Mouse (Mus musculus): ENCODE measurements around the gene Dgkh.

The Dgkh gene

DNA sequence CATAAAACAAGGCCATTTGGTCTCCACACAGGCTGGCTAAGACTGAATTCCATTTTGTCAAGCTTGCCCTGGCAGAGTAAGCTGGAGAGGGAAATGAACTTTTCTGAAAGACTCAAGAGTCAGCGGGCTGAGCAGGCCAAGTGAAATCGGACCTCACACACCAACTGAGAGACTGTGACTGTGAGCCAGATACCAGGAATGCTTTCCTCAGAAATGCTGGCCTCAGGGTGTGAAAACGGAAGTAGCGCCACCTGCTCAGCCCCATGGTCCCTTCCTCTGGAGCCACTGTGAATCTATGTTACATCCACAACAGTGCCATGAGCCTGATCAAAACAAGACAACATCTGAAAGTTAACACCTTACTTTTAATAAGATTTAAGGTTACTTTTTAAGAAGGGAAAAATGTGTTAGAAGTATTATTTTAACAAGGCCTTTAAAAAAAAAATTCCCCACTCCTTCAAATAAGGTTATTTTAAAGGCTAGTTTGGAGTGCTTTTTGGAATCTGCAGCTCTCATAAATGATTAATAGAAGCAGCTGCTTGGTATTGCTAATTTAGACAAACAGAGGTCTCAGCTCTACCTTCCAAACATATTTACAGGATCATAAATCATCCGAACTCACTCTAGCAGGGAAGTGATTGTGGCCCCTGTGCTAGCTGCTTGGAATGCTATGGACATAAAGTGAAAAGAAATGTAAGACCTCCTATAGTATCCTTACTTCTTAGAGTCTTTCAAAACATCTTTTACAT is 193.8 kb downstream of the Dgkh start:
- in situ Hi-C loops (cut with MseI, MboI): no loop called here

DNA sequence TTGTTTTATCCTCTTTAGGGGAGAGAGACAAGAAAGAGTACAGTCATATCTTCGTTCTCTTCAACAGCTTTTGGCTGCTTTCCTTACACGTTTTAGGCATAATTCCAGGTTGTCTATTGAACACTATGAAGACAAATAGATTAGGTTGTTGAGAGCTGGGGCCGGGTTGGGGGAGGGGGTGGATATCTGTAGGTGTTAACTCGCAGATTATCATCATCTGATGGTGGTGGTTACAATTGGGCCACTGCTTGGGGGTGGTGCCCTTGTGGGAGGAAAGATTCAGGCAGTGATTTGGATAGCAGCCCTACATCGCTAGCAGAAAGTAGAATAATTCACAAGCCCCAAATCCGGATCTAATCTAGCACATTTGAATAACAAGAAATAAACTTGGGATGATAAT is 195.0 kb downstream of the Dgkh start:
- in situ Hi-C loops (cut with MseI, MboI): no loop called here

DNA sequence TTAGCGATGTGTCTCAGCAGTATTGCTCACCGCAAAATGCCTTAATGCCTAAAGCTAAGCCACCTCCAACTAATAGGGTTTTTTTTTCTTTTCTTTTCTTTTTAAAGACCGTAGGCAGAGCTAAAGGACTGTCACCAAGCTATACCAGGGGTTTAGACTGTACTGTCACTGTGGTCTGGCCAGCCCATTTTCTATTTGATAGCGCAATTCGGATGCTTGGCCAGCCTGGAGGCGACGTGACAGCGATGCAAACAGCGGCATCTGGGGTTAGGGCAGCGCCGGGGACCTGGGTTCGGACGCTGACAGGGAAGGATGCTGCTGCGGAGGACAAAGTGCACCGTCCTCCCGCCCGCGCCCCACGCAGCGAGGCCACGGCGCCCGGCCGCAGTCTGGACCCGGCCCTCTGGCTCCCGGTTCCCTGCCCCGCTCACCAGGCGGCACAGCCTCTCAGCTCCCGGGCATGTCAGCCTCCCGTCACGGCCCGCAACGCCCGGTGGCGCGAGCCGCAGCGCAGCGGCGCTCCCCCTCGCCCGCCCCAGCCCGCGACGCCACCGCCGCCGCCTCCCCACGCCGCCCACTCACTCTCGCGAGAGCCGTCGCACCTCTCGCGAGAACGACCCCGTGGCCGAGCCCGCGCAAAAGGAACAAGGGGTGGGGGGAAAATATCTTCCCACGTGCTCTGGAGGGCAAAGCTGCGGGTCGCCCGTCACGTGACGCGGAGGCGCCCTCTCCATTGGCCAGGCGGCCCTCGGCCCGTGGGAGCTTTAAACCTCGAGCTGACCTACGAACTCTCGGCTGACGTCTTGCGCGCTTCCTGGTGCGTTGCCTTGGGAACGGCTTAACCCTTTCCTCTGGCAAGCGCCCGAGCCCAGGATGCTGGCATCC is 196.1 kb downstream of the Dgkh start, which contains the start of gene Akap11:
Akap11 (minus strand) TSS at position 528 of the 885 bp plus-strand sequence.
- in situ Hi-C loops (cut with MseI, MboI): no loop called here

DNA sequence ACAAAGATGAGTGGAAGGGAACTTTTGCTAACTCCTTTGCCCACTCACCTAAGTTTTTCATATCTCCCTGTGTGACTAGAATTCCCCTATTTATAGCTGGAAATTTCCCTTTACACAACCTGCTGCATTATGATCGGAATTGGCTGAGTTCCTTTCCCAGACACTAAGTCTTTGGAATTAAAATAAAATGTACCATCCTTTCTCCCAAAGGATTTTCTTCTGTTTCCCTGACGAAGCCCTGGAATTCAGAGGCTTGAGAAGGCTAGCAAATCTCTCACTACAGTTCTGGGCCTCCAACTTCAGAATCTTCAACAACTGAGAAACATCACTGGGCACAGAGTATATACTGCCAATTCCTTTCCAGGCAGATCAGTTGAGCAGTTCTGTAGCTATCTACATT is 197.2 kb downstream of the Dgkh start:
- in situ Hi-C loops (cut with MseI, MboI): no loop called here

DNA sequence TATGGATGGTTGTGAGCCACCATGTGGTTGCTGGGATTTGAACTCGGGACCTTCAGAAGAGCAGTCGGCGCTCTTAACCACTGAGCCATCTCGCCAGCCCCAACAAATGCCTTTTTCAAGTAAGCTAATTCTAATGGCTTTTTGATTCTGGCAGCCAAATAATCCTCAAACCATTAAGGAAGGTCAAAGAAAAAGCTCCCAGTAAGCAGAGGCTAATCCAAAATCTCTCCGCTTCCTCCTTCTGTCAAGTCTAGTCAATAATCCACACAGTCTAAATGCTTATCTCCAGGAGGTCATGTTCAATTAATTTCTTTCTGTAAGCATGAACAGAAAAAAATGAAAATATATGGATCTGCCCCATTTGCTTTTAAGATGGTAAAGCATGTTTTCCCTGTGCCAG is 197.9 kb downstream of the Dgkh start:
- in situ Hi-C loops (cut with MseI, MboI): no loop called here

DNA sequence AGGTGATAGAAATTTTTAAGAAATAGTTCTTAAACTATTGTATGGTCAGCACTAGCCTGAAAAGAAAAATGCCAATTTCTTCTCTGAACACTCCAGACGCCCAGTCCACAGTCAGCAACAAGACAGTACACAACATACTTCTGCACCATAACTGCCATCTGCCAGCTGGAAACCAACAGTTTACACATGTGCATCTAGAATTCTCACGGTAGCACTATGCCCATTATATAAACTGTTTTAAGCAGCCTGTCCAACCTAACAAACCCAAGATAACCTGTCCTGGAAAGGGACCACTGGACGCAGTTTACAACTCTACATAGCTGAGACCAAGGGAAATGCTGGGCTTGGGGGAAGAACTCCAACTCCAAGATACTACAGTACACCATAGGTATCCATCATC is 198.9 kb downstream of the Dgkh start:
- in situ Hi-C loops (cut with MseI, MboI): no loop called here

DNA sequence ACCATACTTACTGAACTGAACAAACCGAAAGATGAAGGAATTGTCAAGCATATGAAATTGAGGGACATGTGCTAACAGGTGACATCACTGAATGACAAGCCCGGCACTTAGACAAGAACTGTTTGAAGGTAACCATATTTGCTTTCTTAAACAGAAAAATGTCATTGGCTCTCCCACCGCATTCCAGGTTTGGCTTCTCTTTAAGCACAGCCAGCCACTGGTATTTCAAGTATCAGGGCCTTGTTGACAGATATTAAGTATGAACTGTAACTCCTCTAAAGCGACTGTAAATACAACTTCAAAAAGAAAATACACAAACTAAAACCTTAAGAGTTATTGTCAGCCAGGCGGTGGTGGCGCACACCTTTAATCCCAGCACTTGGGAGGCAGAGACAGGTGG is 200.2 kb downstream of the Dgkh start:
- in situ Hi-C loops (cut with MseI, MboI): no loop called here

DNA sequence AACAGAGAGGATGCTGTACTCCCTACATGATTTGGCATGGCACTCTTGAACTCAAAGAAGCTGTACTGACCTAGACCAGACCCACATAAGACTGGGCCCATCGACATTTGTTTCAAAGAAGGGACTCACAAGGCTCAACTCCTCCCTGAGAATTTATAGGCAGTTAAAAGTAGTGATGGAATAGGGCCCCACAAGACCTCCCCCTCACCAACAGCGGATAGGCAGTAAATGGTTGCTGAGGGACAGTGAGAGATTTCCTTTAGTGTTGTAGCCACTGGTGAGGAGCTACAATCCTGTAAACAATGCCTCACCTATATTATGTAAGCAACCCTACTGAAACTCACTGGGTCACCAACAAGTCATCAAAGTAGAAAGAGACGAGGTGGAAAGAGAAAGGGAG is 202.3 kb downstream of the Dgkh start:
- in situ Hi-C loops (cut with MseI, MboI): no loop called here

DNA sequence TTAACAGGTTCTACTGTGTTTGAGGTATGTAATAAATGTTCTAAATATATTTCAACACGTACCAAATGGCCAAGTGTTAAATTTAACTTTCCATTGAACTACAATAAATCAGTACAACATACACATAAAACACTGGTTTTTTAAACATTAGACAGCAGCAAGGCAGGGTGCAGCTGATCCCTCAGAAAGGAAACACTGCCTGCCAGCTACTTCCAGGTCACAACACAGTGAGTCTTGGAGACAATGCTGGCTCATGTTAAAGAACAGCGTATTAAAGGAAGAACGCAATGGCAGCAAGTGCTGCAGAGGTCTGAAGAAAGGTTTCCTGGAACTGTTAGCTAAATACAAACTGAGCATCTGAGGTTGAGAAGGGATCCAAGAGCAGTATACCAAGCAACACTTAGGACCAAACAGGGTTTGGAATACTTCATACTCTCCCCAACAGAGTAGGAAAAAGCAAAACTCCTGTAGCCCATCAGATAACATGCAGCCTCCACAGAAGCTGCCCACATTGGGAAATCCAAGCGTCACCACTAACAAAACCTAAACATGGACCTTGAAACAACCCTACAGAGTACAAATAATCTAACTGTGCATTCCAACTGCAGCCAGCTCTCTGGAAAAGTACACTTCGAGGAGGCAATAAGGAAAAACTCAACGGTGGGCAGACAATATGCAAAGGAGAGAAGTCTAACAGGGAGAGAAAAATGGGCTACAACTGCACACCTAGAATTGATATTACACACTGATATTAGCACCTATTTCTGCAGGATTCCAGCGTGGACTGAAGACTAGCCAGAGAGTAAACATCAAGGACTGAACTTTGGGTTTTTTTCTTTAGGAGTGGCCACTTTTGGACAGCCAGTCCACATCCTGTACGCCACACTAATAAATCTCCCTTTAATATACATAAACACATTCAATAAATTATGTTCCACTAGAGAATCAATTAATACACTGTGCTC is 203.8 kb downstream of the Dgkh start:
- in situ Hi-C loops (cut with MseI, MboI): no loop called here

DNA sequence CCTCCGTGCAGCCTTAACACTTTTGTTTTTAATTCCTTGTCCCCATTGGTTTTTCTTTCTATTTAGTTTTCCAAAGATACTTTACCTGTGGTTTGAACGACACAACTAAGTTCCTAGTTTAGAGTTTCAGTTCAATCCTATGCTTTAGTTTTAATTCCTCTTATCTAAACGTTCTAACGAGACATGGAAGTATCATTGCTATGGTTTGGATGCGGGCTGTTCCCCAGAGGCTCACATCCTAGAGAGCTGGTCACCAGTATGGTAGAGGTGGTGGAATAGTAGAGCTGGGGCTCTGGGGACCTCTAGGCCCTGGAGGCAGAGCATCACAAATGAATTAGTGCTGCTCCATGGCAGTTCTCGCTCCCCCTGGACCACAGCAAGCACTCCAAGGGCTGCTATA is 205.7 kb downstream of the Dgkh start:
- in situ Hi-C loops (cut with MseI, MboI): no loop called here

DNA sequence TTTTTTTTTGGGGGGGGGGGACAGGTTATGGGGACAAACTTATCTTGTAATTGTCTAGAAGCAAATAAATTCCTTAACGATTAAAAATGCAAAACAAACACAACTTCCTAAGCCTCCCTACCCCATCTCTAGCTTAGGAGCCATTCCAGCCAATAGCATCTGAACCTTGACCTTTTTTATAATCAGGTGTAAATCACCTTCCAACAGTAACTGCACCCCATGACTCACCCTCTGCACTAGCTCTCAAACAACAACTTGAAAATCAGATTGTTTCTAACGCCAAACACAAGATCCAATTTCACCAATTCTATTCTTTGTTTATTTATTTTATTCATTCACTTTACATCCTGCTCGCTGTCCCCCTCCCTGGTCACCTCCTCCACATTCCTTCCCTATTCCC is 206.1 kb downstream of the Dgkh start:
- in situ Hi-C loops (cut with MseI, MboI): no loop called here

DNA sequence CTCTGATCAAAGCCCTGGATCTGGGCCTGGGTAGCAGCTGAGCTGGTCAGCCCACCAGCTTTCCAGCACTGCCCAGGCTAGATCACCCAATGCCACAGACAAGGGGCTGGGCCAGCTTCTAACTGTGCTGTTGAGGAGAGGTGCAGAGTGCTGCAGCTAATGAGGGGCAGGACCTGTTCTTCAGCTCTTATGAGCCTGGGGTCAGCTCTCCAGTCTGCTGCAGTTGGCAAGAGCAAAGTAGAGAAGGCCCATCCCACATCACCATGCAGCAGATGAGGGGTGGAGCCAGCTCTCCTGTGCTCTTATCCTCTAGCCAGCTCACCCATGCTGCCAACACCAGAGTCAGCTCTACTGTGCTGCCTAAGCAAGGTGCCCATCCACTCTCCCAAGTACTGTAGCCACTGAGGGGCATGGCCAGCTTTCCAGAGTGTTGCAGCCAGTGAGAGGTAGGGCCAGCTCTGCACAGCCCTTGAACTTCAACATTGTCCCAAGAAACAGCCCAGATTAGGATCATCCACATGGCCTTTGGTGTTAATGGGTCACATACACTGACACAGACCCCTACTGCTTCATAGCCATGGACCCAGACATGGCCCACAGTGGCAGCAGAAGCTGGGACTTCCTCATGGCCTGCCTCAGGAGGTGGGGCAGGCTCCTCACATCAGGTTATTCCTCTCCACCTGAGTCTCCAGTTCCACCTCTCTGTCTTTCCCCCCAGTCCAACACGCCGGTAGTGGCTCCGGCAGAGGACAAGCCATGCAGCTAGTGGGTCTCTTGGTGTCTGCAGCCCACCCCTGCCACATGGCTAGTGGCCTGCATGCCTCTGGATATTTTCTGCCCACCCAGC is 206.7 kb downstream of the Dgkh start:
- in situ Hi-C loops (cut with MseI, MboI): no loop called here

DNA sequence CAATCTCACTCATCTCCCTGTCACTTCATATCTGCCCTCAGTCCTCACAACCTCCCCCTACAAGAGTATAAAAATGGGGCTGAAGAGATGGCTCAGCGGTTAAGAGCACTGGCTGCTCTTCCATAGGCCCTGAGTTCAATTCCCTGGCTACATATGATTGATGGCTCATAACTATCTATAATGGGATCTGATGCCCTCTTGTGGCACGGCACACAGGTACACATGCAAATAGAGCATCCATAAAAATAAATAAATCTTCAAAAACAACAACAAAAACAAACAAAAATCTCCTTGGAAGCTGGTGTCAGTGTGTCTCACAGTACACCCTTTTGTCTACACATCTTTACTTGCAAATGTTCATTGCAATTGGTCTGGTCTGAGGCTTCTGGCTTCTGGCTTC is 207.5 kb downstream of the Dgkh start:
- in situ Hi-C loops (cut with MseI, MboI): no loop called here

DNA sequence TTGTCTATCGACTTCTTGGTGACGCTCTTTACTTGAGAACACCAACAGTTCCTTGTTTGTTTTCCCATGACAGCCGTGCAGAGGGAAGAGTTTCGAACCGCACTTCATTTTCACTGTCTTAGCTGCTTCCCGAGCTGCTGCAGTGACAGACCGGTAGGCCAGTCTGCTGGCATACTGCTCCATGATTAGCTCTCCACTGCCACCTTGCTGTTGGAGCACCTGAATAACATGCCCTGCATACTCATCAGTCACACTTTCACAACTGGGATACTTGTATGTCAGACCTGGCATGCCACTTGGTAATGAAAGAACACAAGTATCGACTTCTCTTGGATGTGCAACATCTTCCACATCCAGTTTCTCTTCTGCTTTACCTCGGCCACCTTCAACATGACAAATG is 221.9 kb downstream of the Dgkh start:
- in situ Hi-C loops (cut with MseI, MboI): no loop called here

DNA sequence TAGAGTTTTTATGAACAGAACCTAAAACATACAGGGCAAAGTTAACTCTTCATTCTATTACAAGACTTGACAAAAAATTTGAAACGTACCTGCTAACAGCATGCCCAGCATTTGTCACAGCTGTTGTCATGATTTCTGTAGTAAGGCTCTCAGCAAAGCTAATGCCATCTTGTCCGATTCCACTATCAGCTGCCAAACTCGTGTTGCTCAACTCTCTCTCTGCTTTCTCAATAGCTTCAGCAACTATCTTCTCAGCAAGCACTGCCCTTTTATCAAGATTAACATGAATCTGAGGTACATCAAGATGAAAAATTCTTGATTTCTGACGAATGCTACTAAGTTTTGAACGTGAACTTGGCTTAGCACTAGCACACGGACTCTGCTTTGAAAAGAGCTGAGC is 222.8 kb downstream of the Dgkh start:
- in situ Hi-C loops (cut with MseI, MboI): no loop called here

Measured in mouse trophoblast stem cell (cell line).